Mouse (Mus musculus) G1E (cell line): ENCODE data around the gene Slc12a6.

Source experiments
- CTCF ChIP-seq: IDR thresholded peaks from 2 replicates; pipeline ENCODE4 v1.5.1; 2012; ENCODE audit warnings: low read depth, low read length, inconsistent platforms, mixed read lengths
- GATA1 ChIP-seq: IDR thresholded peaks from 2 replicates; pipeline ENCODE4 v1.6.1; 2012; ENCODE audit warnings: borderline replicate concordance, low read length, inconsistent platforms, mixed read lengths
- GATA2 ChIP-seq: IDR thresholded peaks from 2 replicates; pipeline ENCODE4 v1.6.1; 2012; ENCODE audit warnings: low read depth, low read length, inconsistent platforms, borderline replicate concordance

DNA sequence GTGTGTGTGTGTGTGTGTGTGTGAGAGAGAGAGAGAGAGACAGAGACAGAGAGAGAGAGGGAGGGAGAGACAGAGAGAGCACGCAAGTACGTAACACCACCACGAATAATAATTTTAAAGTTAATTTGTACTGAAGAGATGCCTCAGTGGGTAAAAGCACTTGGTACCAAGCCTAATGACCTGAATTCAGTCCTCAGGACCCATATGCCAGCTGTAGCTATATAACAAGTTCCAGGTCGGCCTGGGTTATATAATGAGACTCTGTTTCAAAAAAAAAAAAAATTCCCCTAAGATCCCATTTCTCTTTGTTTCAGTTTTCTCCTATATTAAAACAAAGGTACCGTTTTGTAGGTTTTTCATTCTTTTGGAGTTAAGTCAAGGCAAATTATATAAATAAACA is 125.2 kb downstream of the Slc12a6 start:
- no peak for TF ChIP-seq GATA1
- no peak for TF ChIP-seq CTCF
- TF ChIP-seq GATA2: no peak
